Mouse (Mus musculus): ENCODE data around the gene Atp6ap2.
"Not testable (repeated sequence)": the region's sequence is repeated elsewhere in the genome, so short reads cannot be mapped to it uniquely, and the experiment has no call there.

DNA sequence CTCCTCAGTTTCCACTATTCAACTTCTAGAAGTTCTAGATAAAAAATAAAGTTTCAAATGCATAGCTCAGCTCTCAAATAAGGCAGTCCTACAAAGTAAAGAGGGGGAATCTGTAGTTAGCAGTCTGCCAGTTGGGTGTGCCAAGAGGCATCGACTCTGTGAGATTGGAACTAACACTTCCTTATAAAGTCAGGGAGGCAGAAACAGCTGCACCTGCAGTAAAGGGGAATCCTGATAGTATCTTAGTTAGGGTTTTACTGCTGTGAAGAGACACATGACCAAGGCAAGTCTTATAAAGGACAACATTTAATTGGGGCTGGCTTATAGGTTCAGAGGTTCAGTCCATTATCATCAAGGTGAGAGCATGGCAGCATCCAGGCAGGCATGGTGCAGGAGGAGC is 24.8 kb downstream of the Atp6ap2 start:
- TF ChIP-seq POLR2A (IDR thresholded peaks at IDR 0.05; ENCODE audit: control insufficient read depth, low read depth, low read length); CTCF (IDR thresholded peaks at IDR 0.05; ENCODE audit: control insufficient read depth, insufficient read depth, insufficient replicate concordance, low read depth, low read length): not testable (repeated sequence)
